Mouse (Mus musculus) forebrain, embryonic 13.5 days (tissue): ENCODE data around the gene Gm5286. TPM values are rescaled to one million over a fixed set of nuclear protein-coding genes. Genes with fewer than 3 reads are reported as not detected.
"Not testable (repeated sequence)": the region's sequence is repeated elsewhere in the genome, so short reads cannot be mapped to it uniquely, and the experiment has no call there.

ENCODE experiments used
- ATAC-seq: fragments of 200-750 bp; cut with Nextera tagmentation; 2 replicates; pipeline ENCODE4 v1.8.0; 2017
- H3K27ac ChIP-seq: fragments of 300-500 bp; sonication (generic); 2 replicates; pipeline ENCODE4 v1.5.1; 2015; ENCODE audit warnings: inconsistent platforms, mild to moderate bottlenecking, moderate library complexity
- H3K27me3 ChIP-seq: fragments of 300-500 bp; sonication (generic); 2 replicates; pipeline ENCODE4 v1.6.1; 2015; ENCODE audit warnings: mild to moderate bottlenecking, inconsistent platforms
- H3K36me3 ChIP-seq: fragments of 300-500 bp; sonication (generic); 2 replicates; pipeline ENCODE4 v1.6.1; 2015; ENCODE audit warnings: mild to moderate bottlenecking, inconsistent platforms; ENCODE audit not compliant: poor library complexity, severe bottlenecking
- H3K4me1 ChIP-seq: fragments of 300-500 bp; sonication (generic); 2 replicates; pipeline ENCODE4 v1.6.1; 2015; ENCODE audit warnings: inconsistent platforms
- H3K4me2 ChIP-seq: fragments of 300-500 bp; sonication (generic); 2 replicates; pipeline ENCODE4 v1.6.1; 2015; ENCODE audit warnings: inconsistent platforms, mild to moderate bottlenecking, moderate library complexity
- H3K4me3 ChIP-seq: fragments of 300-500 bp; sonication (generic); 2 replicates; pipeline ENCODE4 v1.5.1; 2015; ENCODE audit warnings: mild to moderate bottlenecking, inconsistent platforms
- H3K9ac ChIP-seq: fragments of 300-500 bp; sonication (generic); 2 replicates; pipeline ENCODE4 v1.6.1; 2015; ENCODE audit warnings: mild to moderate bottlenecking, inconsistent platforms
- H3K9me3 ChIP-seq: fragments of 300-500 bp; sonication (generic); replicated peaks from 2 replicates; pipeline ENCODE4 v1.6.1; 2016; ENCODE audit warnings: inconsistent platforms
- WGBS: fragments of 180-500 bp; shearing (Covaris S2); methylation state at CpG from one replicate; pipeline ENCODE4 v1.1.7; 2015; 5-methylcytosine and 5-hydroxymethylcytosine counted together
- polyA plus RNA-seq: library from polyadenylated mRNA; unstranded; fragments of >200 nt; fragmentation: Nextera tagmentation; extraction: Ambion mirVana; gene quantifications from 2 replicates; pipeline ENCODE4 v1.2.1, GENCODE M21; 2015

Gm5286 gene
- polyA plus RNA-seq = not detected in 2 replicates

DNA sequence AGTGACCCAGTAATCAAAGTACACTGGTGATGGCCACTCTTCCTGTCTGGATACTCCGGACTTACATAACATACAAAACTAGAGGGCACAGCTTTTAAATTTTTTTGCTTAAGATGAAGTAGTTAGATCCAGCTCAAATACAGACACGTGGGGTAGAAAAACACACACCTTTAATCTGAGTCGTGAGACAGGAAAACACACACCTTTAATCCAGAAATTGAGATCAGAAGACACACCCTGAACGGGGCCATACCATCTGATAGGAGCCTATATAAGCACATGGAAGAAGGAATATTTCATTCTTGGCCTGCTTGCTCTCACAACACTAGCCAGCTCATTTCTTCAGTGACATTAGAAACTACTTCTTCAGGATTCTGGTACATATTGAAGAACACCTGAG is at the start of gene Gm5286:
TSS of gene Gm5286 (plus strand) at position 301 of the 400 bp plus-strand sequence.
- H3K27ac ChIP-seq, H3K27me3 ChIP-seq, H3K4me1 ChIP-seq, H3K9me3 ChIP-seq, H3K4me2 ChIP-seq, ATAC-seq, H3K4me3 ChIP-seq, H3K9ac ChIP-seq, H3K36me3 ChIP-seq: not testable (repeated sequence)
- WGBS = 93% methylated on average over 3 of the region's 4 CpGs

DNA sequence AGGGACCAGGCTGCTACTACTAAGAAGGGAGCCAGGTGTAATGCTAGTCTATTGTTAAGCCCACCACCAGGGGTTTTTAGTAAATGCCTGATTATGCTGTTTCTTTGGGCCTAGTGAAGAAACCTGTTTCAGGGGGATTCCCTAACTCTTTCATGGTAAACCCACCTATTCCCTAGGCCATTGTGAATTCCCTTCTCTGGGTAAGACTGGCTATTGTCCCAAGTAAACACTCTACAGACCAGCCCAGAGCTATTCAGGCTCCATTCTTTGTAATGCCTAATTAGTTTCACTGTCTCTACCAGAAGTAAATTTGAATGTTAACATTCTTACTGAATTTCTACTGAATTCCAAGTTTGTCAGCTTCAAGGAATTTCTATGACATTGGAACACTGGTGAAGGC is 29.2 kb upstream of the Gm5286 start:
- not testable (repeated sequence) for H3K4me3 ChIP-seq, H3K36me3 ChIP-seq, H3K4me2 ChIP-seq, ATAC-seq, H3K4me1 ChIP-seq, H3K27me3 ChIP-seq, H3K9ac ChIP-seq, H3K27ac ChIP-seq, H3K9me3 ChIP-seq

DNA sequence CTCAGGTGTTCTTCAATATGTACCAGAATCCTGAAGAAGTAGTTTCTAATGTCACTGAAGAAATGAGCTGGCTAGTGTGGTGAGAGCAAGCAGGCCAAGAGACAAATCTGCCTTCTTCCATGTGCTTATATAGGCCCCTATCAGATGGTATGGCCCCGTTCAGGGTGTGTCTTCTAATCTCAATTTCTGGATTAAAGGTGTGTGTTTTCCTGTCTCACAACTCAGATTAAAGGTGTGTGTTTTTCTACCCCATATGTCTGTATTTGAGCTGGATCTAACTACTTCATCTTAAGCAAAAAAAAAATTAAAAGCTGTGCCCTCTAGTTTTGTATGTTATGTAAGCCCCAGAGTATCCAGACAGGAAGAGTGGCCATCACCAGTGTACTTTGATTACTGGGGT is 18.4 kb upstream of the Gm5286 start, which contains the start of gene Gm10696:
TSS of gene Gm10696 (minus strand) at position 101 of the 400 bp plus-strand sequence.
- H3K27me3 ChIP-seq, H3K27ac ChIP-seq, H3K36me3 ChIP-seq, H3K9ac ChIP-seq, H3K4me1 ChIP-seq, H3K4me3 ChIP-seq, H3K9me3 ChIP-seq, H3K4me2 ChIP-seq, ATAC-seq: not testable (repeated sequence)
- WGBS = 97% methylated on average over 1 of the region's 1 CpGs

Other genes with a start within 250 kb of the Gm5286 start
- not detected in 2 replicates for gene Tdpoz5, start 235.4 kb upstream of the Gm5286 start, polyA plus RNA-seq
- gene Gm9125, start 141.8 kb upstream of the Gm5286 start, polyA plus RNA-seq = not detected in 2 replicates
- not detected in 2 replicates for gene Gm10697, start 124.1 kb upstream of the Gm5286 start, polyA plus RNA-seq
- gene Gm10696, start 18.5 kb upstream of the Gm5286 start, polyA plus RNA-seq = not detected in 2 replicates
- not detected in 2 replicates for gene Gm4778, start 67.3 kb downstream of the Gm5286 start, polyA plus RNA-seq
- 19.8 and 22.5 TPM in 2 replicates for gene Them4, start 113.4 kb downstream of the Gm5286 start, polyA plus RNA-seq
- gene Them5, start 145.4 kb downstream of the Gm5286 start, polyA plus RNA-seq = 0.66 and 0.79 TPM in 2 replicates
- gene C2cd4d, start 165.7 kb downstream of the Gm5286 start, polyA plus RNA-seq = 0.87 and 1.0 TPM in 2 replicates
- gene Rorc, start 176.1 kb downstream of the Gm5286 start, polyA plus RNA-seq = 1.7 and 2.1 TPM in 2 replicates
- 0.74 and 0.81 TPM in 2 replicates for gene Lingo4, start 201.8 kb downstream of the Gm5286 start, polyA plus RNA-seq
- gene Tdrkh, start 216.6 kb downstream of the Gm5286 start, polyA plus RNA-seq = 66.4 and 69.5 TPM in 2 replicates
- 62.8 and 62.9 TPM in 2 replicates for gene Mrpl9, start 246.6 kb downstream of the Gm5286 start, polyA plus RNA-seq
- gene Oaz3, start 247.2 kb downstream of the Gm5286 start, polyA plus RNA-seq = 1.2 and 1.4 TPM in 2 replicates